Mouse (Mus musculus): ENCODE data around the gene Bcl2l13. TPM values are rescaled to one million over a fixed set of nuclear protein-coding genes. Genes with fewer than 3 reads are reported as not detected.
"Not testable (repeated sequence)": the region's sequence is repeated elsewhere in the genome, so short reads cannot be mapped to it uniquely, and the experiment has no call there.

Gene Bcl2l13
- total RNA-seq, 4 experiments from 2014 or later, result 73.8 to 84.5 (median 80.6) TPM

GRCm38 (mm10) chr6:120901776-120902645 lies 66.0 kb downstream of the Bcl2l13 start:
- DNase-seq (ENCODE audit: low spot score), result no peak

- DNase-seq (ENCODE audit: low spot score), result no peak
These were observed 67.5 kb downstream of the Bcl2l13 start for GRCm38 (mm10) chr6:120903450-120903912.

GRCm38 (mm10) chr6:120903961-120904360 lies 67.9 kb downstream of the Bcl2l13 start:
- no peak for DNase-seq (ENCODE audit: low spot score)

- DNase-seq (ENCODE audit: low spot score), result no peak
These were observed 69.1 kb downstream of the Bcl2l13 start for GRCm38 (mm10) chr6:120905111-120905510.

- no peak for DNase-seq (ENCODE audit: low spot score)
These were observed 70.5 kb downstream of the Bcl2l13 start for GRCm38 (mm10) chr6:120906521-120906920.

DNA sequence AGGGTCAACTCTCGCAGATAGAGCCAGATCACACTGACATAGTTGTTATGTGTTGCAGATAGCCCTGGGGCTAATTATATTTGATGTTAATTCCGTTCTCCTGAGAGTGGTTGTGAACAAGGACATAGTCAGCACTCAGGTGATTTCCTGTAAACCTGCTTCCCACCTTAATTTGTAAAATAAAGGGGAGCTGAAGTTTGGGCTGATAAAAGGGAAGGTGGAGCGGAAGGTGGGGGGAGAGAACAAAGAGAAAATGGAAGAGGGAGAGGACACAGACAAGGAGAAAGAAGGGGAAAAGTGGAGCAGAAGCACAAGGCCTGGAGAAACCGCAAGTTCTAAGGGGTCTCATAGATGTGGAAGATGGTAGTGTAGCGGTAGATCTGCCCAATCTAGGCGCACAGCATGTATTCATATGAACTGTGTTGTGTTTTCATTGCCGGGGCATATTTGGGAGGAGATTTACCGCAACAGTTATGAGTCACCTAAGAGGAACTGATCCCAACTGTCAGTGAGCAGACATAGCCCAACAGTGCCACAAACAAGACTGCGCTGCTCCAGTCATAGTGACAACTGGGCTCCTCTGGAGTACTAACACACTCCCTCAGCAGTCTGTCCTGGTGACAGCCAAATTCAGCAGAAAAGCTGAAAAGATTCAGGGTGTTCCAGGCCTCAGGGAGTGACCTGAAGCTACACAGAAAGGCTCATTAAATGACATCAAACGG lies 72.0 kb downstream of the Bcl2l13 start:
- DNase-seq (ENCODE audit: low spot score), result not testable (repeated sequence)

DNA sequence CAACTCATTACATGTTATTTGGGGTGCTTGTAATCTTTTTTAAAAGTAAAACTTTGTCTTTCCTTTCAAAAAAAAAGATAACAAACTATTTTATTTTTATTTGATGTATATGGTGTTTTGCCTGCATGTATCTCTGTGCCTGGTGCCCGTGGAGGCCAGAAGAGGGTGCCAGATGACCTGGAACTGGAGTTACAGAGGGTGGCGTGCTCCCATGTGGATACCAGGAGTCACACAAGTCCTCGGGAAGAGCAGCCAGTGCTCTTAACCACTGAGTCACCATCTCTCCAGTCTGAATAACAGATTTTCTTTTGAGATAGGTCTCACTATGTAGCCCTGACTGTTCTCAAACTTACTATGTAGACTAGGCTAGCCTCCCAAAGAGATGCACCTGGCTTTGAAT lies 73.5 kb downstream of the Bcl2l13 start:
- no peak for DNase-seq (ENCODE audit: low spot score)

- DNase-seq (ENCODE audit: low spot score), result no peak
These were observed 75.4 kb downstream of the Bcl2l13 start for GRCm38 (mm10) chr6:120911213-120912007.

DNA sequence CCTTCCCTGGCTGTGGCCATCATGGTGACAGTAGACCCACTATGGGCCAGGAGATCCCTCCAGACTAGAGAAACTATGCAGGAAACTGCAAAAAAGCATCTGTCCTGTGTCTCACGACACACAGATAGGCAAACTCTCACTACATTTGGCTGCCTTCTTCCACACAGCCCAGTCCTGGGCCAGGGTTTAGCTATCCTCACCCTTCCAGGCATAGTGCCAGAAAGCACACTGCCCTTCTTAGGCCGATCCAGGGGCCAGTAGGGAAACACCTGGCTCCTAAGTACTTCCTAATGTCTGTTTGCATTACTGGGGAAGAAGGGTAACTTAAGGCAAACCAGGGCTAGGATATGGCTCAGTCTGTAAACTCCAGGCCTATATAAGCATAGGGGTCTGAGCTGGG lies 76.9 kb downstream of the Bcl2l13 start:
- no peak for DNase-seq (ENCODE audit: low spot score)

- DNase-seq (ENCODE audit: low spot score), result no peak
These were observed 77.8 kb downstream of the Bcl2l13 start for GRCm38 (mm10) chr6:120913783-120914182.

- DNase-seq (ENCODE audit: low spot score), result no peak
These were observed 78.5 kb downstream of the Bcl2l13 start for GRCm38 (mm10) chr6:120914533-120914910.

DNA sequence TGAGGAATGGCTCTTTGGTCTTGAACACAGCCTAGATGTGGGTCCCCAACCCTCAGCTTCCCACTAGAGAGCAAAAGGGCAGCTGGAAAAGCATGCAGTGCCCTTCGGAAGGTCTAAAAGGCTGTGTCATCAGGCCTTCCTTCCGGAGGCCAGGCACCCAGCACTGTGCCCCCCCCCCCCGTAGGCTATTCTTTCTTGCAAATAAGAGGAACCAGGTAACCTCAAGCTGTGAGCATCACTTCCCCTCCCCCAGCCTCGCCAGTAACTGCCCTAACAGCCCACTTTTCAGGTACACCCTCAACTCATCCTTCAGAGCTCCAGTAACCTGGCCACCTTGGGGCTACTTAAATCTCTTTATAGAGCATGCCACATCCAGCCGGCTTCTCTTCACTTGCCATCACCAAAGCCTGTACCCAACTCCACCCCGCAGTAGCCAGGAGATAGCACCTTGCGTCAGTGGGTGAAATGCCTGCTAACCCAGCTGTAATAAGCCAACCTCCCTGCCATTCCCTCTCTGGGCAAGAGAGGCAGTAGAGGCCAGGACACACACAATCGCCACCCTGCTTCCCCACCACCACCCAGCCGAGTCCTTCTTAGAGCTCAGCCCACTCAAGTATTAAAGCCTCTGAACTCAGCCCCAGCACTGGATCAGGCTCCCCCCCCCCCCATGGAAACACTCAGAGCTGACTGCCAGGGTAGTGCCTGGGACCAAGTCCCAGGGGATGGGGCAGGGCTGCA lies 79.1 kb downstream of the Bcl2l13 start:
- peak; percentile 18 for DNase-seq (ENCODE audit: low spot score)

DNA sequence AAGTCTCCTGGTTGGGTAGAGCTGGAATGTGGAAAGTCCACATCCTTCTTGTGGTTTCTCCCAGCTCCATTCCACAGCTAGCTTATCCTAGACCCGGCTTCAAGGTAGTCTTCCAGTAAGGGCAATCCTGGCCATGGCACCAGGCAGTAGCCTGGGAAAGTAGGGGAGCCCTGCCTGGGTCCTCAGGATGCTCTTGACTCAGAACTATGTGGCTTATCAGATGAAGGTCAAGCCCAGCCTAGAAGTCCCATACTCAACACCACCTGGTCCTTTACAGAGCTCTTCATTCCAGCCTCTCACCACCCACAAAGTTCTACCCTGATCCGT lies 79.6 kb downstream of the Bcl2l13 start:
- no peak for DNase-seq (ENCODE audit: low spot score)

- DNase-seq (ENCODE audit: low spot score), result peak; percentile 92
These were observed 80.3 kb downstream of the Bcl2l13 start, which contains the start of gene Bid for GRCm38 (mm10) chr6:120916074-120916971. TSS of gene Bid (minus strand) at chr6:120916853.

DNA sequence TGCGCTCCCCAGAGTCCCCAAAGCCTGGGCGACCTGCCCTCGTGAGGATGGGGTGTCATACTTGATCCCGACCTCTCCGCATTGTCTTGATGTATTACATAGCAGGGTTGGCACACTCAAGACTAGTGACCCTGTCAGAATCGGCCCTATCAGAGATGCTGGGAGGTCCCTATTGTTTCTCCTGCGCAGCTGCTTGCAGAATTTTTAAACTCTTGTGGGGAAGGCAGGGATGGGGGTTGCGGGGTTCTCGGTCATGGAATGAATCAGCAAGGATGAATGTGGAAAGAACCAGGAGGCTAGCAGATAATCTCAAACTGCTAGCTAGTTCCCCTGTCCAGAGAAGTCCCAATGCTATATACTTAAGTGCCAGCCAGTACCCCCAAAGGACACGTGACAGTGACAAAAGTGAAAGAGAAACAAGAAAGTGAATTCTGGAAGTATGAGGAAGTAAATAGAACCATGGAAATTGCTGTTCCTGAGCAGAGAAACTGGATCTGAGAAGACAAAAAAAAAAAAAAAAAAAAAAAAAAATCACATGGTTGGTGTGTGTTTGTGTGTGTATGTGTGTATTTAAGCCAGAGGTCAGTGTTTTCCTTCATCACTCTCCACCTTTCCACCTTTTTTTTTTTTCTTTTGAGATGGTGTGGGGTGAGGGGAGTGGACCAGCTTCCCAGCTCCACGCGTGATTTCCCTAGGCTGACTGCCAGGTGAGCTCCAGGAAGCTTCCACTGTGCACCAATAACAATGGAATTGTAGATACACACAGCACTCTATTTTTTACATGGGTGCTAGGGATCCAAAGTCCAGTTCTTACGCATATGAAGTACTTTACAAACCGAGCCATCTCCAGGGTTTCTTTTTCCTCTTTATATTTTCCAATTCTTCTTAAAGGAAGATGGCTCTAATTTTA lies 81.2 kb downstream of the Bcl2l13 start:
- peak; percentile 48 for DNase-seq (ENCODE audit: low spot score)

- DNase-seq (ENCODE audit: low spot score), result no peak
These were observed 82.0 kb downstream of the Bcl2l13 start for GRCm38 (mm10) chr6:120917975-120918374.

DNA sequence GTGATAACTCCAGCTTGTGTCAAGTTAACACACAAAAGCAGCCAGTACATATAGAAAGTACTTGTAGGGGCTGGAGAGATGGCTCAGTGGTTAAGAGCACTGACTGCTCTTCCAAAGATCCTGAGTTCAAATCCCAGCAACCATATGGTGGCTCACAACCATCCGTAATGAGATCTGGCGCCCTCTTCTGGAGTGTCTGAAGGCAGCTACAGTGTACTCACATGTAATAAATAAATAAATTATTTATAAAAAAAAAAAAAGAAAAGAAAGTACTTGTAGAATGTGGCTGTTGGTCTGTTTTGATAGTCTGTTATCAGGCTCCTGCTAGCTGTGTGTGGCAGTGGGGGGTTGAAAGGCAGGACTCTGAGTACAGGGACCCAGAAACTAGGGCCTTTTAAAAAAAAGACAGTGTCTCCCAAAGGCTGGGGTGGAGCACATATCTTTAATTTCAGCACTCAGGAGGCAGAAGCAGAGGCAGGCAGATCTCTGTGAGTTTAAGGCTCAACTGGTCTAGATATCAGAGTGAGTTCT lies 88.8 kb downstream of the Bcl2l13 start:
- not testable (repeated sequence) for DNase-seq (ENCODE audit: low spot score)

DNA sequence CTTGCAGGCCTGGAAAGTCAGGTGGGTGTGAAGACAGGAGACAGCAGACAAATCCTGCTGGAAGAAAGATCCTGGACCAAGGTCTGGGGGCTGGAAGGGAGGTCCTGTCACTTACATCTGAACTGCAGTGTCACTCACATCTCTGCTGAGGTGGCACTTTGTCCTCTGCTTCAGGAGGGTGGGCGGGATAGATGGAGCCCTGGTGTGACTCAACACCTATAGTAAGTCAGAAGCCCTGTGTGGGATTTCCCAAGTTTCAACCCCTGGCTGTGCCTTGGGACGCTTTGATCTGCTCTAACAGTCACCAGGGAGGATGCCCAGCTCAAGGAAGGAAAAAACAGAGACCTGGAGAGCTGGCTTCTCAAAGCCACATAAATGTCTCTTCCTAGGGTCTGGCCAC lies 90.9 kb downstream of the Bcl2l13 start:
- DNase-seq (ENCODE audit: low spot score), result no peak

- peak; percentile 43 for DNase-seq (ENCODE audit: low spot score)
These were observed 91.8 kb downstream of the Bcl2l13 start for GRCm38 (mm10) chr6:120927765-120928164.

Measured in heart, adult 8-10 months (tissue).